Mouse (Mus musculus) gastrocnemius, postnatal 25 days (tissue): ENCODE data around the gene Hist1h2bp. TPM values are rescaled to one million over a fixed set of nuclear protein-coding genes. Genes with fewer than 3 reads are reported as not detected.
"Not testable (repeated sequence)": the region's sequence is repeated elsewhere in the genome, so short reads cannot be mapped to it uniquely, and the experiment has no call there.

Experiments
- DNase-seq: peaks from one replicate; pipeline ENCODE4 v3.0.0; 2022
- long read RNA-seq, 2 experiments: library from polyadenylated mRNA; stranded (forward); transcript quantifications; one replicate each; pipeline ENCODE4 v2.0.0; 2021
- total RNA-seq, 2 experiments: library from RNA; stranded (reverse); gene quantifications; 1 replicate in 1 of 2; 2 replicates in 1 of 2; pipeline ENCODE4 v1.2.3; 2021

Gene Hist1h2bp
- total RNA-seq, result 1 to 10 TPM; 5.3 to 6.0 TPM
- long read RNA-seq, experiment 1, result 0 reads
- long read RNA-seq, experiment 2, result 0 reads

DNA sequence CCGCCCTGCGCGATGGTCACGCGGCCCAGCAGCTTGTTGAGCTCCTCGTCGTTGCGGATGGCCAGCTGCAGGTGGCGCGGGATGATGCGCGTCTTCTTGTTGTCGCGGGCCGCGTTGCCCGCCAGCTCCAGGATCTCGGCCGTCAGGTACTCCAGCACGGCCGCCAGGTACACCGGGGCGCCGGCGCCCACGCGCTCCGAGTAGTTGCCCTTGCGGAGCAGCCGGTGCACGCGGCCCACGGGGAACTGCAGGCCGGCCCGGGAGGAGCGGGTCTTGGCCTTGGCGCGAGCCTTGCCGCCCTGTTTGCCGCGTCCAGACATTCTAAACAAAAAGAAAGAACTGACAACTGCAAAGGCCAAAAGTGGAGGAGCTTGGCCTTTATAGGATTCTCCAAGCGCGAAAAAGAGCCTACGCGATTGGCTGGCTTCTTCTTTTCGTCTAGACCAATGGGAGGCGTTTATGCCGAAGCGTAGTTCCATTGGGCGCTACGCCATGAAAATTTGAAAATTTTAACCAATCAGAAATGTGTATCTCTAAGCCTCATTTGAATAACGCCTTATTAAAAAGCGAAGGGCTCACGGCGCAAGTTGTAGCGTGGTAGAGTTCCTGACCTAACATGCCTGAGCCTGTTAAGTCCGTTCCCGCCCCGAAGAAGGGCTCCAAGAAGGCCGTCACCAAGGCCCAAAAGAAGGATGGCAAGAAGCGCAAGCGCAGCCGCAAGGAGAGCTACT lies at the start of gene Hist1h2bp, which contains the start of gene Hist1h2an:
Gene Hist1h2bp (plus strand): TSS at position 563 of the 731 bp plus-strand sequence.
Gene Hist1h2an (minus strand): TSS at position 320 of the 731 bp plus-strand sequence.
- DNase-seq, result peak; percentile 81

DNA sequence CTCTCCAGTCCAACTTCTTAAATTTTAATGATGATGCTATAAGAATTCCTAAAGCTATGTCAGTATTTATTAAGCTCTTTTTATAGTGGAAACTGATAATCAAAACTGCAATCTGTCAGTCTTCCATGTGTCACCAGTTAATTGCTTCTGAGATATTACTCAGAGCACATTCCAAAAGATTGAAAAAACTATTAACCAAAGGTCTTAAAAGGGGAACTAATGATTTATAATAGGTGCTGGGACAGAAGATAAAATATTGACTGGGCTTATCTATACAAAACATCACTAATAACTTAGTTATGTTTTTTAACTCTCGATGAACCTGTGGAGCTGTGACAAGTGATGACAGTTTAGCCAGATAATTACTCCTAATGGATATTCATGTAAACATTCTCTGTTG lies 42.3 kb upstream of the Hist1h2bp start:
- DNase-seq, result no peak

DNA sequence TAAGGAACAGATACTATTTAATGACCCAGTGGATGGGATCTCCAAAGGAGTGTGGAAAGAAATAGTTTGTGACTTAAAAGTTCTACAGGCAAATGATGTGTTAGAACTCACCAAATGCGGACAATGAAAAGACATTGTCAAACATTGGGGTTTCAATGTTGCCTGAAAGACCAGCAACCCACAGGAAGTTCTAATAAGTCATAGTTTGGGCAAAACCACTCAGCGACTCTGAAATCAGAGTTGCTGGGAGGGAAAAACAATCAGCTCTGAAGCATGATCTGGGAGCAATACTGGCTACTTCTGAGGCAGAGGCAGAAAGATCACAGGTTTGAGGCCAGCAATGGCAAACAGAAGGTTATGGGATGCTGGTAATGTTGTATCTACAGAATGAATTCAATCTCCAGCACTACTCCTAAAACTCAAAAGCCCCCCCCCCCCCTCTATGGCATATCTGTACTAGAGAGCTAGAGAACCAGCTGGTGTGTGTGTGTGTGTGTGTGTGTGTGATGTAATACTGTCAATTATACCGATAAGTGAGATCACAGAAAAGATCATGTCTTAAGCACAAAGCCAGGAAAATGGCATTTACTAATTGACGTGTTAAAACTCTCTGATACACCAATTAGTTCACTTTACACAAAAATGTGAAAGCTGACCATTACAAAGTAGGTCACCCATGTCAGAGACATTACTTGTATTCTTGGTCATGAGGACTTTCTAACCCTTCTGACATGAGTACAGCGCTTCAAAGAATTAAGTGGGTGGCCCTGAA lies 37.7 kb upstream of the Hist1h2bp start:
- no peak for DNase-seq

DNA sequence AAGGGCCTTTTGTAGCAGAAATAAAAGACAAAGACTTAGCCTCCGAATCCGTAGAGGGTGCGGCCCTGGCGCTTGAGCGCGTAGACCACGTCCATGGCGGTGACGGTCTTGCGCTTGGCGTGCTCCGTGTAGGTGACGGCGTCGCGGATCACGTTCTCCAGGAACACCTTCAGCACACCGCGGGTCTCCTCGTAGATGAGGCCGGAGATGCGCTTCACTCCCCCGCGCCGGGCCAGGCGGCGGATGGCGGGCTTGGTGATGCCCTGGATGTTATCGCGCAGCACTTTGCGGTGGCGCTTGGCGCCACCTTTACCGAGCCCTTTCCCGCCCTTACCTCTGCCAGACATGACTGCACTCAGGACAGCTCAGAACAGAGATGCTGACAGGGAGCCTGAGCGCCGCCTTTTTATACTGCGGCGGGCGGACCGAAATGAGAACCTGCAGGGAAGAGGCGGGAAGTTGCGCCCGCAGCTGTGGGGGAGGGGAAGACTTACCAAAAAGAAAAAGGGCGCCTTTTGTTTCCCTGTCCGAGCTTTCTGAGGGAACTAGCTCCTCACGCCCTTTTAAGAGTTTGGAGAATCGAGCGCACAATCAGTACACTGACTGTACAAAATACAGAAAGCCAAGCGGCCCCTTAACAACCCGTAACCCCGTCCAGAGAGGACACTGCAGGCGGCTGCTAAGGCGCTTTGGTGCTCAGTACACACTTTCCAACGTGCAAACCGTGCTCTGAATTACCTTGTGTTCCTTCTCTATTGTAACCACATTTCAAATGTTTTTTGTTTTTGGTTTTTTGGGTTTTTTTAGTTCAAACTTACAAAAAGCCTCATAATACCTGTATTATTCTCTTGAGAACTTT lies 36.9 kb upstream of the Hist1h2bp start, which contains the start of gene Hist1h4k:
Gene Hist1h4k (minus strand): TSS at position 347 of the 859 bp plus-strand sequence.
- DNase-seq, result peak; percentile 79

- DNase-seq, result no peak
These were observed 35.8 kb upstream of the Hist1h2bp start for GRCm38 (mm10) chr13:21751417-21751816.

DNA sequence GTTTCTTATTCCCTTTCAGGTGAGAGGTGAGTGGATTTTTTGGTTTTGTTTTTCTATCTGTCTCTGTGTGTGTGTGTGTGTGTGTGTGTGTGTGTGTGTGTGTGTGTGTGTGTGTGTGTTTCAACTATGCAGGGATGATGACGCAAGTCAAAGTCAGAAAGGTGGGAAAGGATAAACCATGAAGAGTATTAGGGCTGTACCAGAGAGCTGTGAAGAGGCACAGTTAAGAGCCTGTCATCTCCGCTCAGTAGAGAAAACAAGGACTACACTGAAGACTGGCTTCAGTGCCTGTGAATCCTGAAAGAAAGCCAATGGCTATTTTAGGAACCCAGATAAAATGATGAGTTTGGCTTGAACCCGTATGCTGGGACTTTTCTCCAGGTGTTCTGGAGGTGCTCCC lies 35.4 kb upstream of the Hist1h2bp start:
- DNase-seq, result no peak

DNA sequence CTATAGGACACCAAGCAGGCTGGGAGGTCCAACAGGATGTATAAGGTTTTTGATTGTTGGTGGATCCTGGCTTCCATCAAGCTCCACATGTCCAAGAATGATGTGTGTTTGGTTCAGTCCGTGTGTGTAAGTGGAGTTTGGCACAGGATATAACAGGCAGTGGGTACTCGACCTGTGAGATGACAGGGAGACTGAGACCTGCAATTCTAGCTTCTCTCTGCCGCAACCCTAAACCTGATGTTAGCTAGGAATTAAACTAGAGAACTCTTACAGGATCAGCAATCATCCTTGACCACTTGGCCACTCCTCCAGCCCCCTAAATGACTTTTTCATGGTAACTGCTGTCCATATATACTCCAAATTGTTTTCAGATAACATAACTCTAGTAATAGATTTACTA lies 34.9 kb upstream of the Hist1h2bp start:
- DNase-seq, result no peak

- DNase-seq, result no peak
These were observed 34.2 kb upstream of the Hist1h2bp start for GRCm38 (mm10) chr13:21753051-21753523.

- DNase-seq, result peak; percentile 46
These were observed 33.6 kb upstream of the Hist1h2bp start, which contains the start of the genes Hist1h2ak and Hist1h2bn for GRCm38 (mm10) chr13:21753524-21754285. Gene Hist1h2ak, minus strand, starts transcription at chr13:21753827. Gene Hist1h2bn, plus strand, starts transcription at chr13:21754123.

DNA sequence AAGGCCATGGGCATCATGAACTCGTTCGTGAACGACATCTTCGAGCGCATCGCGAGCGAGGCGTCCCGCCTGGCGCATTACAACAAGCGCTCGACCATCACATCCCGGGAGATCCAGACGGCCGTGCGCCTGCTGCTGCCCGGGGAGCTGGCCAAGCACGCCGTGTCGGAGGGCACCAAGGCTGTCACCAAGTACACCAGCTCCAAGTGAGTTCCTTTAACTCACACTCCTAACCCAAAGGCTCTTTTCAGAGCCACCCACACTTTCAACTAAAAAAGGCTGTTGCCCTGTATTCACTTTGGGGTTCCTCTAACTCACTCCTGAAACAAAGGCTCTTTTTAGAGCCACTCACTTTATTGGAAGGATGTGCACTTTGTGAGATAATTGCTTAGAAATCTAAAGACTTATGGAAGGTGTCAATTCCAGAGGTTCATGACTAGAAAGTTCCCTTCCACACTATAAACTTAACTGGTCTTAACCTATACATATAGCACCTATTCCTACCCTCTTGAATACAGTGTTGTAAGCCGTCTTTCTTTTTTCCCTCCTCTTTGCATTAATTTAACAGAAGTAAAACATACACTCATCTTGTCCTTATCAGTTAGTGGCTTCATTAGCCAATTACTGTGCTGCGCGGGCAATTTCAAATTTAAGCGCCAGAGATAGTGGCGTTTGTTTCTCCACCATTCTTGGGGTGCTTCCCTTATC lies 32.8 kb upstream of the Hist1h2bp start:
- DNase-seq, result not testable (repeated sequence)

DNA sequence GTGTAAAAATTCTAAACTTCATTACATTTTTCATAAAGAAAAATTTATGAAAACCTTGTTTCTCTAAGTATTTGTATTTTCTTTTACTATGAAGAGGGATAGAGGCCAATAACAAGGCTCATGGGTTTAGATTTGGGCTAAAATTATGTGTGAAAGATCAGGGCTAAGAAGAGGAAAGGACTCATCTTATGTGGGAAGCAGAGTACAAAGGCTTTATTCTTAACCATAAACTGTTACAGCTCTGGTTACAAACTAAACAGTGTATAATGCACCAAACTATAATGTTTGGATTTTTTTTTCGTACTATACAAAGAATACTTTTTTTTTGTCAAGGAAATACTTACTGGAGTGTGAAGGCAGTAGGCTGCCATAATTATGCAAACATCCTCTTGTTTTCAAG lies 31.6 kb upstream of the Hist1h2bp start:
- no peak for DNase-seq

DNA sequence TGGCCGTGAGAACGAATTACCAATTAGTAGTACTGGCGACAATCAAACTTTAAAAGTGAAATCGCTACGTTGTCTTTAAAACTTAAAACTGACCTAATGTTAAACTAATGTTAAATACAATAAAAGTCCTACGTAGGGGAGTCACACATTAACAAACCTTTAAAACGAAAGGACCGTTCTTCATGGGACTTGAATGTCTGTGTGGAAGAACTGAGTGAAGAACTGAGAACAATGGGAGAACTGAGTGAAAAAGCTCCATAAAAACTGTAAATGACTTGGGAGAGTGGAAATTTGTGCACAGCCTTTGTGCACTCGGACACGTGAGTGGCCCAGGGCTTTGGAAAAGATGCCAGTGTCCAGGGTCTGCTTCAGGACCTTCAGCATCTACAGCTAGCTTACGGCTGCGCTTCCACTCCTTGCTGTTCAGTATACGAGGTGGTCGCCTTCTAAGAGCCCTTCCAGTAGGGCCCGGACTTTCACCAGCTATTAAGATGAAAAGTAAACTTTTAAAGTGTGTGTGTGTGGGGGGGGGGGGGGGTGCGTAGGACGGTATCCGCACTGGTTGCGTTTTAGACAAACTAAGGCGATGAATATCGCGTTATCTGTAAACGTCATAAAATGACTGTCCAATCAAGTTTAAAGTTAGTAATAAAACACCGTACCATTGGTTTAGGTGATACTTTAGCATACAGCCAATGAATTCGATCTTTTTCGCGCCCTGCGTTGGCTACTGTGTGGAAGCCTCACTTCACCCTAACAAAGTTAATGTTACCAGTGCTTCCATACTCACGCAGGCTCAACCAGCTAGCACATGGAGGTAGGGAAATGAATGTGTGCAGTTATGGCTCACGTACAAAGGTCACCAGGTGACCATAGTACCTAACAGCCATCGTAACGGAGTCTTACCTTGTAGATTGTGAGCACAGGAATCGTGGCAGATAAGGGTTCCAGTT lies 8.2 kb upstream of the Hist1h2bp start:
- DNase-seq, result peak; percentile 50

DNA sequence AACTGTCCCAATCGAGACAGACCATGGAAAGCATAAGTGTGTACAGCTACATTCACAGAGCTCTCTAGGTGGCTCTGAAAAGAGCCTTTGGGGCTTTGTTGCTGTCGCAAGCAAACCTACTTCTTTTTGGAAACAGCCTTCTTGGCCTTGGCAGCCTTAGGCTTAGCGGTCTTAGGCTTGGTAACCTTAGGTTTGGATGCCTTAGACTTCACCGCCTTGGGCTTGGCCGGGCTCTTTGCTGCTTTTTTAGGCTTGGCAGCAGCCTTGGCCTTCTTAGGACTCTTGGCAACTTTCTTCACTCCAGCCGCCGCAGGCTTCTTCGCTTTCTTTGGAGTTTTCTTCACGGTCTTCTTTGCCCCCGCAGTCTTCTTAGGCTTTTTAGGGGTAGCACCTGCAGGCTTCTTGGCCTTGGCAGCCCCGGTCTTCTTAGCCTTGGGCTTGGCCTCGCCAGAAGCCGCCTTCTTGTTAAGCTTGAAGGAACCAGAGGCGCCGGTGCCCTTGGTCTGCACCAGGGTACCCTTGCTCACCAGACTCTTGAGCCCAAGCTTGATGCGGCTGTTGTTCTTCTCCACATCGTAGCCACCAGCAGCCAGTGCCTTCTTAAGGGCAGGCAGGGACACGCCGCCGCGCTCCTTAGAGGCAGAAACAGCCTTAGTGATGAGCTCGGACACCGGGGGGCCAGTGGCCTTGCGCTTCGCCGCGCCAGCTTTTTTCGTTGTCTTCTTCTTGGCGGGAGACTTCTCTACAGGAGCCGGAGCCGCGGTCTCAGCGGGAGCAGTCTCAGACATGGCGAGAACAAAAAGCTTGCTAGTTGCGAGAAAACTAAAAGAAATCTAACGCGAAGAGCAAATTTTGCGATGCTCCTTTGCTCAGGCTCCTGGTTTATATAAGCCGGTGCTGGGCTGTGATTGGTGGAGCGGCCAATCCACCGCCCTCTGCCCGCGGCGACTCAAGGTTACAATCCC lies 7.2 kb upstream of the Hist1h2bp start, which contains the start of gene Hist1h1b:
Gene Hist1h1b (minus strand): TSS at position 859 of the 965 bp plus-strand sequence.
- DNase-seq, result peak; percentile 30

- no peak for DNase-seq
These were observed 6.2 kb upstream of the Hist1h2bp start for GRCm38 (mm10) chr13:21781021-21781555.

GRCm38 (mm10) chr13:21781639-21782038 lies 5.6 kb upstream of the Hist1h2bp start:
- DNase-seq, result no peak

DNA sequence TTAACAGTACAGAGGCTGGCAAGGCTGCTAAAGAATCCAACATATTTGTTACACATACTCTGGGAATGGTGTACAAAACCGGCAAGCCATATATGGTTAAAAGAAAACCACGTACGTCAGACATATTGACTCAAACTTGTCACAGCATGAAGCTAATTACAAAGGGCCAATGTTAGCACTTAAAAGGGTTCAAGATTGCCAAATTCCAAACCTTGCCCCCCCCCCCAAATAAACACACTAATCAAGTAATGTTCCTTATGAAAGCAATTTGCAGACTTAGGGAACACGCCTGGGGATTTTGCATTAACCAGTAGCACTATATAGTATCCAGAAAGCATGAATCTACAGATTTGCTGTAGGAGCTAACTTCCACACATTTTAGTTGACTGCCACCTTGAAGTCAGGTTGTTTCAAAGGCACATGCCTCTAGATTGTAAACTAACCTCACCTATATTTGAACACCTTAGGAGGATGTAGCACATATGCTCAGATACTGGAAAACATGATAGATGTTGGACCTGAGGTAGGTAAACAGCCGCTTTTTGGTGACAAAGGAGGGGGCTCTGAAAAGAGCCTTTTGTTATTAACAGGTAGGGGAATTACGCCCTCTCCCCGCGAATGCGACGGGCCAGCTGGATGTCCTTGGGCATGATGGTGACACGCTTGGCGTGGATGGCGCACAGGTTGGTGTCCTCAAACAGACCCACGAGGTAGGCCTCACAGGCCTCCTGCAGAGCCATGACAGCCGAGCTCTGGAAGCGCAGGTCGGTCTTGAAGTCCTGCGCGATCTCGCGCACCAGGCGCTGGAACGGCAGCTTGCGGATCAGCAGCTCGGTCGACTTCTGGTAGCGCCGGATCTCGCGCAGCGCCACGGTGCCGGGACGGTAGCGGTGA lies 4.7 kb upstream of the Hist1h2bp start:
- DNase-seq, result not testable (repeated sequence)

DNA sequence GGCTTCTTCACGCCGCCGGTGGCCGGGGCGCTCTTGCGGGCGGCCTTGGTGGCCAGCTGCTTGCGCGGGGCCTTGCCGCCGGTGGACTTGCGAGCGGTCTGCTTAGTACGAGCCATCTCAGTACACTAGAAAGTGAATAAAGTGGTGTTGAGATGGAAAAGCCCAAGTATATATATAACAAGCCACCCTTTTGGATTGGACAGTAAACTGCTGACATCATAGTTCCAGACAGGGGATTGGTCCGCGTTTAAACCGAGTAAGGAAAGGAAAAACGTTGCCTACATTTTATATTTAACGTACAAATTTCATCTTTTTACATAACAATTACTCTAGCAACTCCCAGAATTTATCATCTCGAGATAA lies 4.0 kb upstream of the Hist1h2bp start, which contains the start of gene Hist1h3i:
Gene Hist1h3i (minus strand): TSS at position 116 of the 363 bp plus-strand sequence.
- peak; percentile 17 for DNase-seq
